Mouse (Mus musculus) stomach, postnatal 0 days (tissue): ENCODE measurements at regions not wholly inside any gene's neighbourhood (a gene's known extent, or its start where the extent isn't known, plus 50 kb on each side); places are given as distances from the start of the nearest gene placed in this dataset.

Source experiments
- ATAC-seq: fragments of 200-750 bp; cut with Nextera tagmentation; 2 replicates; pipeline ENCODE4 v1.8.0; 2017; ENCODE audit not compliant: low FRiP score, low TSS enrichment
- DNase-seq: peaks from one replicate; pipeline ENCODE4 v3.0.0-alpha.2; 2016; ENCODE audit warnings: low spot score
- H3K27ac ChIP-seq: fragments of 300-500 bp; sonication (generic); replicated peaks from 2 replicates; pipeline ENCODE4 v1.5.1; 2014; ENCODE audit warnings: mild to moderate bottlenecking, control low read depth
- H3K27me3 ChIP-seq: fragments of 300-500 bp; sonication (generic); 2 replicates; pipeline ENCODE4 v1.6.1; 2014; ENCODE audit warnings: low read length; ENCODE audit not compliant: control insufficient read depth, insufficient read depth
- H3K36me3 ChIP-seq: fragments of 300-500 bp; sonication (generic); 2 replicates; pipeline ENCODE4 v1.6.1; 2014; ENCODE audit warnings: low read length, mixed read lengths; ENCODE audit not compliant: control insufficient read depth, insufficient read depth
- H3K4me1 ChIP-seq: fragments of 300-500 bp; sonication (generic); replicated peaks from 2 replicates; pipeline ENCODE4 v1.6.1; 2014; ENCODE audit warnings: antibody characterized with exemption; ENCODE audit not compliant: control insufficient read depth, insufficient read depth
- H3K4me2 ChIP-seq: fragments of 300-500 bp; sonication (generic); replicated peaks from 2 replicates; pipeline ENCODE4 v1.6.1; 2014; ENCODE audit warnings: low read depth, mild to moderate bottlenecking, control low read depth, moderate library complexity
- H3K4me3 ChIP-seq: fragments of 300-500 bp; sonication (generic); 2 replicates; pipeline ENCODE4 v1.5.1; 2014; ENCODE audit warnings: low read depth, low read length, control low read depth
- H3K9ac ChIP-seq: fragments of 300-500 bp; sonication (generic); 2 replicates; pipeline ENCODE4 v1.6.1; 2014; ENCODE audit warnings: mild to moderate bottlenecking, low read length, control low read depth, mixed read lengths
- H3K9me3 ChIP-seq: fragments of 300-500 bp; sonication (generic); 2 replicates; pipeline ENCODE4 v1.6.1; 2016; ENCODE audit warnings: low read length; ENCODE audit not compliant: control insufficient read depth
- CTCF ChIP-seq: IDR thresholded peaks from 2 replicates; pipeline ENCODE4 v1.5.1; 2016; ENCODE audit warnings: antibody characterized with exemption, low read depth, mild to moderate bottlenecking, moderate library complexity
- EP300 ChIP-seq: optimal IDR thresholded peaks from 2 replicates; pipeline ENCODE3; 2016; ENCODE audit warnings: antibody characterized with exemption
- WGBS: fragments of 180-500 bp; shearing (Covaris S2); extraction: QIAGEN DNeasy Blood & Tissue Kit; methylation state at CpG from one replicate; pipeline ENCODE4 v1.1.7; 2014; 5-methylcytosine and 5-hydroxymethylcytosine counted together

DNA sequence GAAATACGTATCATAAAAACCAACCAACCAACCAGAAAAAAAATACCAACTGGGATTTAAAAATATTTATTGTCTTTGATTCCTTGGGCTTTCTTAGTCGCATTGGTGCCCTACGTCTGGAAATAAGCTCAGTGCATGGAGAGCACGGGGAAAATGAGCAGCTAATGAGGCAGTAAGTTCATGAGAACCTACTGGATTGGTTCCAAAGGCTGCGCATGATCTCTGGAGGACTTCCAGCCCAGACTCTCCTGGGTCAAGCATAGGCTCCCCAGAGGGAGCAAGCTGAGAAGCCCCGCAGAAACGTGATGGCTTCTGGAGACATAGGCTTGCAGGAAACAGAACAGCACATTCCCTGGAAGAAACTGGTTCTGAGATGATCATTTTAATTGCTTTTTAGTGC is 83.4 kb upstream of the Magi3 start:
- H3K9ac ChIP-seq: no peak overlapping the region
- no peaks in the 10 kb centered on the region for H3K27me3 ChIP-seq
- no peaks in the 10 kb centered on the region for H3K36me3 ChIP-seq
- ATAC-seq (no peak), DNase-seq (no peak)
- TF ChIP-seq EP300: no peak
- no peak for TF ChIP-seq CTCF
- H3K4me1 ChIP-seq: no peaks in the 10 kb centered on the region
- WGBS: 65% methylated on average over 7 of the region's 7 CpGs
- no peaks in the 10 kb centered on the region for H3K9me3 ChIP-seq
- no peak overlapping the region for H3K27ac ChIP-seq
- no peak overlapping the region for H3K4me3 ChIP-seq
- no peak overlapping the region for H3K4me2 ChIP-seq

DNA sequence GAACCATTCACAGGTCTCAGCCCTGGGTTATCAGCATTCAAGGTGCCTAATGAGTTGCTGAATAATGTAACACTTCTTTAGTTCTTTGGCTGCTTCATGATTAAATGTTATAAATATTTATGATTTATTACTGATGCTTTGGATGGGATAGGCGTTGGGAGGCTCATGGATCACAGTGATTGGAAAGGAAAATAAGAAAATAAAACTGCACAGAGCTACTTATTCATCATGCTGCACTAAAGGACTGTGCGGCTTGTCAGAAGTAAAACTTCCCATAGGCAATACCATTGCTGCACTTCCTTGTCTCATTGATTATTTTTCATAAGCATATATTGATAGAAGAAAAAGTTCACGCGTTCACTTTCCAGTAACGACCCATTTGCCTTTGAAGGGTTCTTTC is 80.0 kb upstream of the Magi3 start:
- H3K4me2 ChIP-seq: no peak overlapping the region
- no peaks in the 10 kb centered on the region for H3K4me1 ChIP-seq
- ATAC-seq (no peak), DNase-seq (no peak)
- H3K9ac ChIP-seq: no peak overlapping the region
- no peaks in the 10 kb centered on the region for H3K9me3 ChIP-seq
- H3K27ac ChIP-seq: no peak overlapping the region
- H3K27me3 ChIP-seq: no peaks in the 10 kb centered on the region
- TF ChIP-seq EP300: no peak
- TF ChIP-seq CTCF: no peak
- H3K36me3 ChIP-seq: no peaks in the 10 kb centered on the region
- WGBS: 87% methylated on average over 5 of the region's 5 CpGs
- H3K4me3 ChIP-seq: no peak overlapping the region

DNA sequence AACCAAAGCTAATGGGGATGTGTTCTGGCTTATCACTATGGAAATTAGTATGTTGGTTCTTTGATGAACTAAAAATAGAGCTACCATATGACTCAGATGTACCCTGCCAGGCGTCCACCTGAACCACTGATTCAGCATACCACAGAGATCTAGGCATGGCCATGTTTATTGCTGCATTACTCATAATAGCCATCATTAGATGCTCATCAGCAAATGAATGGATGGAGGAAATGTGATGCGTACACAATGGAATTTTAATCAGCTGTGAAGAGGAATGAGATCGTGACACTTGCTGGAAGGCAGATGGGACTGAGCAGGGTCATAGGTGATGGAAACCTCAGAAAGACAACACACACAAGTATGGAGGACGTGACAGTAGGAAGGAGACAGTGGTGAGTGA is 78.7 kb upstream of the Magi3 start:
- no peak overlapping the region for H3K9ac ChIP-seq
- H3K4me3 ChIP-seq: no peak overlapping the region
- no peaks in the 10 kb centered on the region for H3K9me3 ChIP-seq
- no peaks in the 10 kb centered on the region for H3K36me3 ChIP-seq
- H3K4me1 ChIP-seq: no peaks in the 10 kb centered on the region
- TF ChIP-seq EP300 (no peak), CTCF (no peak)
- ATAC-seq: peak; percentile 63; the same call in 1 of the 2 replicates
- H3K27ac ChIP-seq: no peak overlapping the region
- no peaks in the 10 kb centered on the region for H3K27me3 ChIP-seq
- no peak for DNase-seq
- 58% methylated on average over 4 of the region's 4 CpGs for WGBS
- H3K4me2 ChIP-seq: no peak overlapping the region

DNA sequence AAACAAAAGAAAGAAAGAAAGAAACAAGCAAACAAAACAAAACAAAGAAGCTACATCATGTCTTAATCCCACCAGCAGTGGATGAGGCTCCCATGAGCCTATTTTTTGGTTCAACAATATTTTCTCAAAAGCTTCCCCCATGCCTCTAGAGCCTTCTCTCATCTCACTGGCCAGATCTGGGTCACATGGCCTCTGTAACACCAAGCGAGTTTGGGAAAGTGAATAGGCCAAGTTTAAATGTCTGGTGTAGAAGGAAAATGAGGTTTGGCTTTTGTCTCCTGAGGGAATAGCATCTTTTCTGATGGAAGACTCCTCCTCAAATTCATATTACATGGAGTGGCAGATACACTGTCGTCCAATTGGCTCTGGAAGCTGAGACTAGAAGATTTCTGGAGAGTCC is 78.2 kb upstream of the Magi3 start:
- TF ChIP-seq CTCF (no peak), EP300 (no peak)
- H3K27me3 ChIP-seq: no peaks in the 10 kb centered on the region
- WGBS: 79% methylated on average over 2 of the region's 2 CpGs
- no peak overlapping the region for H3K4me2 ChIP-seq
- ATAC-seq (no peak), DNase-seq (no peak)
- no peaks in the 10 kb centered on the region for H3K36me3 ChIP-seq
- H3K4me1 ChIP-seq: no peaks in the 10 kb centered on the region
- no peaks in the 10 kb centered on the region for H3K9me3 ChIP-seq
- H3K4me3 ChIP-seq: no peak overlapping the region
- no peak overlapping the region for H3K9ac ChIP-seq
- no peak overlapping the region for H3K27ac ChIP-seq

DNA sequence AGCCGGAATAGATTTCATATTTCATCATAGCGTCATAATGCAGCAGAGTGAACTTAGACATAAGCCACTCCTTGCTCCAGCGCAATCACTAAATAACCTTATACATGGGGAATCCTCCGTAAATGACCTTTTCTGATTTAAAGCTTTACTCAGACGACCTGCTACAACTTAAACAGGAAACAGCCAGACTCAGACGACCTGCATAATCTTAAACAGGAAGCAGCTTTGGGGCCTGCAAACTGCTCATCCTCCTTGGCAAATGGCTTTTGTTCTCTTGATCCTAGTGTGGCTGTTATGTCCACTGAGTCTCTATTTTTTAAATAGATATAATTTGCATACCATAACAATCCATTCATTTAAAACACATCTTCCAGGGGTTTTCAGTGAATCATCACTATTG is 76.9 kb upstream of the Magi3 start:
- no peak for ATAC-seq

DNA sequence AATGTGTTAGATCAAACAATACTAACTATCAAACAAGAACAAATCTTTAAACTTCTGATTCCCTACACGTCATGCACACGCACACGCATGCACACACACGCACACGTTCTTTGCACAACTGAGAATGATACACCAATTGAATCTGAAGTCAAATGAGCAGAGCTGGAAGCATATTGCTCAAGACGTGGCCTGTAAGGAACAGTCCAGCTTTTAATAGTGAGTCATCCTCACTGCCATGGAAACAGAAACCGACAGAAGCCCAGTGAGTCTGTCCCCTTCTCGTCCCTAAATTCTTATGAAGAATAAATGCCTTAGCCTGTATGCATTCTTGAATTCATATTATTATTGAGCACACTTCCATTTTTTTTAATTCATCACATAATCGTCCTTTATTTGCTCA is 75.7 kb upstream of the Magi3 start:
- DNase-seq (no peak), ATAC-seq (peak; percentile 40; the same call in 1 of the 2 replicates)
- no peak overlapping the region for H3K4me3 ChIP-seq
- no peak overlapping the region for H3K4me2 ChIP-seq
- H3K4me1 ChIP-seq: no peaks in the 10 kb centered on the region
- no peaks in the 10 kb centered on the region for H3K9me3 ChIP-seq
- WGBS: 52% methylated on average over 9 of the region's 9 CpGs
- no peaks in the 10 kb centered on the region for H3K36me3 ChIP-seq
- no peak overlapping the region for H3K27ac ChIP-seq
- no peaks in the 10 kb centered on the region for H3K27me3 ChIP-seq
- no peak for TF ChIP-seq EP300
- no peak for TF ChIP-seq CTCF
- no peak overlapping the region for H3K9ac ChIP-seq

More for the DNA sequence above, 76.9 kb upstream of the Magi3 start:
- Histone ChIP-seq H3K4me3 (no peak overlapping the region), H3K27ac (no peak overlapping the region), H3K4me2 (no peak overlapping the region), H3K9me3 (no peaks in the 10 kb centered on the region), H3K27me3 (no peaks in the 10 kb centered on the region), H3K9ac (no peak overlapping the region), H3K36me3 (no peaks in the 10 kb centered on the region), H3K4me1 (no peaks in the 10 kb centered on the region)
- 54% methylated on average over 6 of the region's 6 CpGs for WGBS
- no peak for TF ChIP-seq CTCF
- TF ChIP-seq EP300: no peak
- no peak for DNase-seq
